Comparison of ENCODE assay signal across 12 mouse cellular contexts in the genomic region with DNA sequence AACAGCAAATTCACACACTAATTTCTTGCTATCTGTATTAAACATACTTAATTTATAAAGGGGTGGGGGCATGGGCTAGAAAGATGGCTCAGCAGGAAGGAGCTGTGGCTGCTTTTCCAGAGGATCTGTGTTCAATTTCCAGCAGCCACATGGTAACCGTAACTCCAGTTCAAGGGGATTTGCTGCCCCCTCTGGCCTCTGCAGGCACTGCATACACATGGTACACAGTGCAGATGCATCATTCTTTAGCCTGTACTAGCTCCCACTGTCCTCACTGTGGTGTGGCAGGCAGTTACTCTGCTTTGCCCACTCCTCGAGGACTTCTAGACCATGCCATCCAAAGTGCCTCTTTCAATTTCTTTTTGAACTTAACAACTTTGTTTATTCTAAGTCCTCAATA. TPM values are rescaled to one million over a fixed set of nuclear protein-coding genes. Genes with fewer than 3 reads are reported as not detected.
A peak's percentile ranks its signal among the peaks of the same experiment; 100 is the strongest.
DNase-seq lines count a peak whose midpoint lies in the region; ATAC-seq and TF ChIP-seq lines count a peak whose summit lies in the region.
"Had no signal": no experiment of that assay in that cellular context is flagged by ENCODE, and none has a peak within 500 bp of the region (broad histone marks: within the 10 kb centered on the region; RNA-seq: fewer than 3 reads in every experiment).

No protein-coding gene starts in this region.

- no peak for ATAC-seq in midbrain, postnatal 0 days (ENCODE audit: low FRiP score)
- no peak for ATAC-seq in midbrain, embryonic 16.5 days
- no peak for ATAC-seq in heart, embryonic 12.5 days (ENCODE audit: insufficient number of reproducible peaks, low FRiP score)

- H3K4me2 ChIP-seq in midbrain, postnatal 0 days (ENCODE audit: low read depth, low read length, poor library complexity, severe bottlenecking), result no peak overlapping the region
- no peak overlapping the region for H3K4me2 ChIP-seq in midbrain, embryonic 16.5 days (ENCODE audit: low read length)
- no peak overlapping the region for H3K4me2 ChIP-seq in heart, embryonic 12.5 days
- H3K4me2 ChIP-seq: limb, embryonic 13.5 days had no signal

- WGBS in heart, adult 2 months, result 94% methylated on average over 2 of the region's 2 CpGs
- WGBS in midbrain, postnatal 0 days, result 98% methylated on average over 2 of the region's 2 CpGs
- 95% methylated on average over 2 of the region's 2 CpGs for WGBS in midbrain, embryonic 16.5 days
- 90% methylated on average over 2 of the region's 2 CpGs for WGBS in heart, embryonic 12.5 days

- no peak for TF ChIP-seq EP300 in heart, adult 2 months (IDR thresholded peaks at IDR 0.05; ENCODE audit: insufficient read depth, low read depth, low read length)

- no peak overlapping the region for H3K4me3 ChIP-seq in heart, adult 2 months
- no peak overlapping the region for H3K4me3 ChIP-seq in midbrain, postnatal 0 days (ENCODE audit: low read depth, low read length)
- H3K4me3 ChIP-seq in midbrain, embryonic 16.5 days (ENCODE audit: low read depth, low read length), result no peak overlapping the region
- no peak overlapping the region for H3K4me3 ChIP-seq in heart, embryonic 12.5 days
- H3K4me3 ChIP-seq: limb, embryonic 13.5 days; midbrain, embryonic 10.5 days had no signal

- no peaks in the 10 kb centered on the region for H3K36me3 ChIP-seq in heart, adult 2 months (ENCODE audit: control insufficient read depth, insufficient read depth, low read length)
- 0 out of 2 replicates have a peak, but pooled peaks cover 8% of the 10 kb centered on the region for H3K36me3 ChIP-seq in midbrain, postnatal 0 days (ENCODE audit: insufficient read depth, low read length)
- 0 out of 2 replicates have a peak, but pooled peaks cover 4% of the 10 kb centered on the region for H3K36me3 ChIP-seq in midbrain, embryonic 16.5 days (ENCODE audit: control insufficient read depth, insufficient read depth, low read length)
- peaks cover 12% of the 10 kb centered on the region; the same call in 1 of the 2 replicates for H3K36me3 ChIP-seq in heart, embryonic 12.5 days

- intact Hi-C loops in heart, adult 2 months (cut with DNase I), result no loop called here

- no peak overlapping the region for H3K27ac ChIP-seq in heart, adult 2 months
- no peak overlapping the region for H3K27ac ChIP-seq in midbrain, postnatal 0 days (ENCODE audit: low read depth, low read length)
- no peak overlapping the region for H3K27ac ChIP-seq in midbrain, embryonic 16.5 days (ENCODE audit: low read length)
- no peak overlapping the region for H3K27ac ChIP-seq in heart, embryonic 12.5 days (ENCODE audit: poor library complexity, severe bottlenecking)
- H3K27ac ChIP-seq: limb, embryonic 13.5 days; midbrain, embryonic 10.5 days had no signal

- no peak for TF ChIP-seq POLR2A in heart, adult 2 months (IDR thresholded peaks at IDR 0.05; ENCODE audit: insufficient read depth, low read depth, low read length)

- H3K9ac ChIP-seq in heart, adult 2 months (ENCODE audit: low read depth, low read length), result no peak overlapping the region
- no peak overlapping the region for H3K9ac ChIP-seq in midbrain, postnatal 0 days (replicated peaks; ENCODE audit: low read length, poor library complexity, severe bottlenecking)
- no peak overlapping the region for H3K9ac ChIP-seq in midbrain, embryonic 16.5 days (ENCODE audit: low read depth, low read length)
- no peak overlapping the region for H3K9ac ChIP-seq in heart, embryonic 12.5 days
- H3K9ac ChIP-seq: limb, embryonic 13.5 days had no signal

- H3K4me1 ChIP-seq in heart, adult 2 months (ENCODE audit: control insufficient read depth, insufficient read depth, low read length), result no peaks in the 10 kb centered on the region
- 0 out of 2 replicates have a peak, but pooled peaks cover 4% of the 10 kb centered on the region for H3K4me1 ChIP-seq in midbrain, postnatal 0 days (ENCODE audit: insufficient read depth, low read length)
- H3K4me1 ChIP-seq in midbrain, embryonic 16.5 days (ENCODE audit: control insufficient read depth, insufficient read depth, low read length), result 0 out of 2 replicates have a peak, but pooled peaks cover 3% of the 10 kb centered on the region
- no peaks in the 10 kb centered on the region for H3K4me1 ChIP-seq in heart, embryonic 12.5 days (replicated peaks)
- H3K4me1 ChIP-seq: midbrain, embryonic 10.5 days had no signal

- H3K27me3 ChIP-seq in heart, adult 2 months (ENCODE audit: control insufficient read depth, insufficient read depth, low read length), result no peaks in the 10 kb centered on the region
- no peaks in the 10 kb centered on the region for H3K27me3 ChIP-seq in midbrain, postnatal 0 days (ENCODE audit: insufficient read depth, low read length)
- H3K27me3 ChIP-seq in midbrain, embryonic 16.5 days (ENCODE audit: control insufficient read depth, insufficient read depth, low read depth, low read length), result no peaks in the 10 kb centered on the region
- H3K27me3 ChIP-seq in heart, embryonic 12.5 days (replicated peaks), result no peaks in the 10 kb centered on the region
- H3K27me3 ChIP-seq: limb, embryonic 13.5 days had no signal

- H3K9me3 ChIP-seq in midbrain, postnatal 0 days (ENCODE audit: low read length), result no peaks in the 10 kb centered on the region
- no peaks in the 10 kb centered on the region for H3K9me3 ChIP-seq in midbrain, embryonic 16.5 days (replicated peaks; ENCODE audit: control insufficient read depth, low read length, poor library complexity, severe bottlenecking)
- peaks cover 5% of the 10 kb centered on the region for H3K9me3 ChIP-seq in heart, embryonic 12.5 days (replicated peaks)

- peak; percentile 37 for TF ChIP-seq CTCF in heart, adult 2 months (IDR thresholded peaks at IDR 0.05)
- TF ChIP-seq CTCF in midbrain, postnatal 0 days (IDR thresholded peaks at IDR 0.05), result peak; percentile 42; the same call in 1 of the 2 replicates

- no peak for DNase-seq in heart, adult 2 months
- DNase-seq in heart, adult 9 months (ENCODE audit: low spot score in 2 of 2), result no peak
- no peak for DNase-seq in midbrain, postnatal 0 days (ENCODE audit: low spot score)
- DNase-seq in ZHBTc4 (ENCODE audit: low read depth, low spot score), result peak; percentile 76
- DNase-seq in thymus, postnatal 25 days, result peak; percentile 22
- DNase-seq in urinary bladder, postnatal 36 days (ENCODE audit: low spot score in 2 of 2), result no peak
- DNase-seq: heart, postnatal 36 days; kidney, postnatal 25 days had no signal

- H3K79me2 ChIP-seq in heart, adult 2 months (replicated peaks; ENCODE audit: control insufficient read depth, insufficient read depth, low read length), result no peaks in the 10 kb centered on the region

RNA-seq across cellular contexts. Expression of gene Rpgrip1l, which starts 36.7 kb away (rescaled TPM):
- total RNA-seq in heart, adult 2 months (2021), result 1 to 10 TPM; 3.2 to 3.6 TPM
- 0.88 and 1.4 TPM in 2 replicates for polyA plus RNA-seq in heart, adult 2 months (2012; rRNA removed)
- total RNA-seq in midbrain, postnatal 0 days (2014; rRNA removed), result 8.4 and 9.4 TPM in 2 replicates
- polyA plus RNA-seq in midbrain, postnatal 0 days (2015; fragmentation: Nextera tagmentation; extraction: Ambion mirVana), result 8.4 and 11.5 TPM in 2 replicates
- polyA plus RNA-seq in midbrain, embryonic 16.5 days (2015; fragmentation: Nextera tagmentation; extraction: Ambion mirVana), result 9.8 and 11.6 TPM in 2 replicates
- 8.2 and 9.1 TPM in 2 replicates for polyA plus RNA-seq in heart, embryonic 12.5 days (2016; fragmentation: Nextera tagmentation; extraction: Ambion mirVana)

RNA-seq across cellular contexts. Expression of gene Fto, which starts 37.0 kb away (rescaled TPM):
- total RNA-seq in heart, adult 2 months (2021), result 10 to 100 TPM; 57.6 to 65.1 TPM
- 41.3 and 53.3 TPM in 2 replicates for polyA plus RNA-seq in heart, adult 2 months (2012; rRNA removed)
- 97.9 and 135 TPM in 2 replicates for total RNA-seq in midbrain, postnatal 0 days (2014; rRNA removed)
- 151 and 153 TPM in 2 replicates for polyA plus RNA-seq in midbrain, postnatal 0 days (2015; fragmentation: Nextera tagmentation; extraction: Ambion mirVana)
- polyA plus RNA-seq in midbrain, embryonic 16.5 days (2015; fragmentation: Nextera tagmentation; extraction: Ambion mirVana), result 171 and 177 TPM in 2 replicates
- polyA plus RNA-seq in heart, embryonic 12.5 days (2016; fragmentation: Nextera tagmentation; extraction: Ambion mirVana), result 76.6 and 76.7 TPM in 2 replicates

Comparison
In these comparisons a context has a peak if more than half of its experiments do, and no peak if none do; other contexts are left out.
1. DNase-seq: peak in ZHBTc4 (single experiment) and thymus, postnatal 25 days (single experiment); none in heart, adult 2 months (0 of 2), heart, adult 9 months (0 of 2), midbrain, postnatal 0 days (single experiment) and urinary bladder, postnatal 36 days (0 of 2).